Mouse (Mus musculus): ENCODE data around the gene Ipmk.

GRCm38 (mm10) chr10:71368128-71368940 is 20.8 kb downstream of the Ipmk start:
- TF ChIP-seq JUN (IDR thresholded peaks at IDR 0.05; ENCODE audit: insufficient read depth, low read depth, low read length) (no peak), MAX (IDR thresholded peaks at IDR 0.05; ENCODE audit: low read length) (no peak), POLR2A (IDR thresholded peaks at IDR 0.05; ENCODE audit: low read depth, low read length) (no peak), CTCF (conservative IDR thresholded peaks at IDR 0.05 in 1 of 2, IDR thresholded peaks at IDR 0.05 in 1 of 2; ENCODE audit: low read depth in 2 of 2, low read length in 2 of 2) (no peak), EP300 (IDR thresholded peaks at IDR 0.05; ENCODE audit: low read length) (no peak), HCFC1 (IDR thresholded peaks at IDR 0.05; ENCODE audit: low read depth, low read length) (no peak), MAZ (IDR thresholded peaks at IDR 0.05; ENCODE audit: low read depth, low read length) (no peak), NRF1 (IDR thresholded peaks at IDR 0.05; ENCODE audit: low read depth, low read length) (no peak), MYC (IDR thresholded peaks at IDR 0.05; ENCODE audit: low read depth, low read length) (no peak), USF1 (IDR thresholded peaks at IDR 0.05; ENCODE audit: low read depth, low read length) (no peak)
